Mouse (Mus musculus): Measurements from ENCODE around the gene Edn1. TPM values are rescaled to one million over a fixed set of nuclear protein-coding genes. Genes with fewer than 3 reads are reported as not detected.

Gene Edn1
- polyA plus RNA-seq, 1 experiment from 2014 or later: 7.6 TPM

GRCm38 (mm10) chr13:42334981-42335380, 33.7 kb downstream of the Edn1 start:
- no peaks in the 10 kb centered on the region for H3K27me3 ChIP-seq (ENCODE audit: insufficient read depth, poor library complexity, severe bottlenecking)
- WGBS: 82% methylated on average over 3 of the region's 3 CpGs
- H3K9me3 ChIP-seq: no peaks in the 10 kb centered on the region
- no peak overlapping the region for H3K4me3 ChIP-seq
- DNase-seq (ENCODE audit: low spot score): no peak
- H3K36me3 ChIP-seq: no peaks in the 10 kb centered on the region
- H3K27ac ChIP-seq: no peak overlapping the region
- H3K4me1 ChIP-seq: peaks cover 7% of the 10 kb centered on the region; the same call in 1 of the 2 replicates

GRCm38 (mm10) chr13:42336414-42336813, 35.1 kb downstream of the Edn1 start:
- Histone ChIP-seq H3K9me3 (no peaks in the 10 kb centered on the region), H3K27ac (no peak overlapping the region), H3K27me3 (ENCODE audit: insufficient read depth, poor library complexity, severe bottlenecking) (no peaks in the 10 kb centered on the region), H3K4me1 (peaks cover 7% of the 10 kb centered on the region; the same call in 1 of the 2 replicates), H3K4me3 (no peak overlapping the region), H3K36me3 (no peaks in the 10 kb centered on the region)
- no peak for DNase-seq (ENCODE audit: low spot score)
- WGBS: 24% methylated on average over 4 of the region's 4 CpGs

GRCm38 (mm10) chr13:42337072-42337471, 35.8 kb downstream of the Edn1 start:
- Histone ChIP-seq H3K4me3 (no peak overlapping the region), H3K27ac (no peak overlapping the region), H3K27me3 (ENCODE audit: insufficient read depth, poor library complexity, severe bottlenecking) (no peaks in the 10 kb centered on the region), H3K9me3 (no peaks in the 10 kb centered on the region), H3K36me3 (no peaks in the 10 kb centered on the region), H3K4me1 (peaks cover 7% of the 10 kb centered on the region; the same call in 1 of the 2 replicates)
- 80% methylated on average over 2 of the region's 2 CpGs for WGBS
- DNase-seq (ENCODE audit: low spot score): no peak

- no peaks in the 10 kb centered on the region for H3K27me3 ChIP-seq (ENCODE audit: insufficient read depth, poor library complexity, severe bottlenecking)
- no peak overlapping the region for H3K27ac ChIP-seq
- no peak overlapping the region for H3K4me3 ChIP-seq
- H3K9me3 ChIP-seq: no peaks in the 10 kb centered on the region
- H3K4me1 ChIP-seq: peaks cover 7% of the 10 kb centered on the region; the same call in 1 of the 2 replicates
- 86% methylated on average over 2 of the region's 2 CpGs for WGBS
- H3K36me3 ChIP-seq: no peaks in the 10 kb centered on the region
- DNase-seq (ENCODE audit: low spot score): no peak
These were observed 38.2 kb downstream of the Edn1 start for GRCm38 (mm10) chr13:42339466-42339865.

GRCm38 (mm10) chr13:42341871-42342532, 40.7 kb downstream of the Edn1 start:
- Histone ChIP-seq H3K27ac (no peak overlapping the region), H3K36me3 (no peaks in the 10 kb centered on the region), H3K9me3 (no peaks in the 10 kb centered on the region), H3K4me1 (no peaks in the 10 kb centered on the region), H3K27me3 (ENCODE audit: insufficient read depth, poor library complexity, severe bottlenecking) (no peaks in the 10 kb centered on the region), H3K4me3 (no peak overlapping the region)
- WGBS: 81% methylated on average over 2 of the region's 2 CpGs
- DNase-seq (ENCODE audit: low spot score): no peak

GRCm38 (mm10) chr13:42345439-42345838, 44.2 kb downstream of the Edn1 start:
- Histone ChIP-seq H3K4me1 (no peaks in the 10 kb centered on the region), H3K36me3 (no peaks in the 10 kb centered on the region), H3K27me3 (ENCODE audit: insufficient read depth, poor library complexity, severe bottlenecking) (no peaks in the 10 kb centered on the region), H3K4me3 (no peak overlapping the region), H3K27ac (no peak overlapping the region), H3K9me3 (0 out of 2 replicates have a peak, but pooled peaks cover 2% of the 10 kb centered on the region)
- DNase-seq (ENCODE audit: low spot score): no peak
- 80% methylated on average over 7 of the region's 7 CpGs for WGBS

- DNase-seq (ENCODE audit: low spot score): no peak
- Histone ChIP-seq H3K4me1 (no peaks in the 10 kb centered on the region), H3K36me3 (no peaks in the 10 kb centered on the region), H3K27ac (no peak overlapping the region), H3K27me3 (ENCODE audit: insufficient read depth, poor library complexity, severe bottlenecking) (no peaks in the 10 kb centered on the region), H3K4me3 (no peak overlapping the region), H3K9me3 (0 out of 2 replicates have a peak, but pooled peaks cover 2% of the 10 kb centered on the region)
- WGBS: 55% methylated on average over 7 of the region's 7 CpGs
These were observed 45.1 kb downstream of the Edn1 start for GRCm38 (mm10) chr13:42346414-42346813.

GRCm38 (mm10) chr13:42351675-42352074, 50.4 kb downstream of the Edn1 start:
- Histone ChIP-seq H3K4me1 (no peaks in the 10 kb centered on the region), H3K27me3 (ENCODE audit: insufficient read depth, poor library complexity, severe bottlenecking) (no peaks in the 10 kb centered on the region), H3K4me3 (no peak overlapping the region), H3K27ac (no peak overlapping the region), H3K9me3 (0 out of 2 replicates have a peak, but pooled peaks cover 2% of the 10 kb centered on the region), H3K36me3 (no peaks in the 10 kb centered on the region)
- DNase-seq (ENCODE audit: low spot score): no peak
- WGBS: 75% methylated on average over 7 of the region's 7 CpGs

Other genes starting within 250 kb of the Edn1 start
- gene Hivep1, start 249.5 kb upstream of the Edn1 start, polyA plus RNA-seq (2016; fragmentation: Nextera tagmentation; extraction: Ambion mirVana): 7.5 and 8.2 TPM in 2 replicates